Mouse (Mus musculus) CH12.LX (cell line): ENCODE measurements around the gene Ica1. TPM values are rescaled to one million over a fixed set of nuclear protein-coding genes. Genes with fewer than 3 reads are reported as not detected.

ENCODE experiments used
- DNase-seq: peaks from one replicate; pipeline ENCODE4 v3.0.0-alpha.2; 2013; ENCODE audit errors: extremely low read depth
- H3K27ac ChIP-seq: 2 replicates; pipeline ENCODE4 v1.5.1; 2012; ENCODE audit warnings: low read depth, mild to moderate bottlenecking, control low read depth, moderate library complexity; ENCODE audit not compliant: insufficient read depth
- H3K27me3 ChIP-seq: replicated peaks from 2 replicates; pipeline ENCODE3; 2012; ENCODE audit warnings: inconsistent platforms
- H3K36me3 ChIP-seq, 2 experiments: replicated peaks in 1 of 2; 2 replicates each; pipeline versions ENCODE3 to v1.6.1; 2012; ENCODE audit warnings: inconsistent platforms in 1 of 2, low read length in 1 of 2, mild to moderate bottlenecking in 1 of 2, mixed read lengths in 1 of 2, moderate library complexity in 1 of 2; ENCODE audit not compliant: control insufficient read depth in 1 of 2, insufficient read depth in 1 of 2
- H3K4me1 ChIP-seq, 2 experiments: 2 replicates each; pipeline ENCODE4 v1.6.1; 2012; ENCODE audit warnings: inconsistent platforms in 1 of 2, moderate library complexity in 1 of 2; ENCODE audit not compliant: insufficient read depth in 2 of 2, control insufficient read depth in 1 of 2
- H3K4me2 ChIP-seq: 2 replicates; pipeline ENCODE4 v1.6.1; 2012; ENCODE audit warnings: low read depth, mild to moderate bottlenecking, control low read depth; ENCODE audit not compliant: poor library complexity, insufficient read depth, severe bottlenecking
- H3K4me3 ChIP-seq, 3 experiments: fragments of 150-350 bp in 1 of 3; sonication (generic) in 1 of 3; replicated peaks in 1 of 3; 2 replicates each; pipeline versions ENCODE3 to v1.5.1; 2011 to 2012; ENCODE audit warnings: low read depth in 2 of 3, low read length in 2 of 3, mild to moderate bottlenecking in 2 of 3, moderate library complexity in 2 of 3, control low read depth in 1 of 3, improper control_type of control experiment in 1 of 3, inconsistent platforms in 1 of 3, mixed read lengths in 1 of 3; ENCODE audit not compliant: poor library complexity in 1 of 3
- H3K79me2 ChIP-seq: replicated peaks from 2 replicates; pipeline ENCODE4 v1.6.1; 2012; ENCODE audit warnings: mild to moderate bottlenecking, moderate library complexity; ENCODE audit not compliant: control insufficient read depth, poor library complexity, insufficient read depth, severe bottlenecking; ENCODE audit errors: extremely low read depth
- H3K9ac ChIP-seq: 2 replicates; pipeline ENCODE4 v1.6.1; 2012; ENCODE audit warnings: low read depth, mild to moderate bottlenecking, control low read depth, moderate library complexity; ENCODE audit not compliant: insufficient read depth
- H3K9me3 ChIP-seq: replicated peaks from 2 replicates; pipeline ENCODE3; 2012; ENCODE audit warnings: low read length, inconsistent platforms, mixed read lengths
- BHLHE40 ChIP-seq: IDR thresholded peaks from 2 replicates; pipeline ENCODE4 v1.6.1; 2011; ENCODE audit warnings: mild to moderate bottlenecking, low read depth, low read length, improper control_type of control experiment
- CHD2 ChIP-seq: IDR thresholded peaks from 2 replicates; pipeline ENCODE4 v1.6.1; 2011; ENCODE audit warnings: low read length, improper control_type of control experiment
- CTCF ChIP-seq, 2 experiments: IDR thresholded peaks in 1 of 2; conservative IDR thresholded peaks in 1 of 2; 2 replicates each; pipeline ENCODE4 v1.5.1; 2011 to 2012; ENCODE audit warnings: low read depth in 2 of 2, low read length in 2 of 2, improper control_type of control experiment in 1 of 2, inconsistent platforms in 1 of 2, mild to moderate bottlenecking in 1 of 2, moderate library complexity in 1 of 2
- ELF1 ChIP-seq: IDR thresholded peaks from 2 replicates; pipeline ENCODE4 v1.6.1; 2014; ENCODE audit warnings: low read depth, mild to moderate bottlenecking, inconsistent platforms, low read length, improper control_type of control experiment
- EP300 ChIP-seq: IDR thresholded peaks from 2 replicates; pipeline ENCODE4 v1.6.1; 2011; ENCODE audit warnings: low read length, improper control_type of control experiment
- ETS1 ChIP-seq: conservative IDR thresholded peaks from 2 replicates; pipeline ENCODE4 v1.6.1; 2012; ENCODE audit warnings: low read depth, mild to moderate bottlenecking, inconsistent platforms, low read length, improper control_type of control experiment, moderate library complexity
- GABPA ChIP-seq: IDR thresholded peaks from 2 replicates; pipeline ENCODE4 v1.6.1; 2012; ENCODE audit warnings: low read depth, low read length, improper control_type of control experiment, inconsistent platforms; ENCODE audit not compliant: insufficient replicate concordance
- IRF4 ChIP-seq: IDR thresholded peaks from 2 replicates; pipeline ENCODE4 v1.6.1; 2014; ENCODE audit warnings: low read depth, mild to moderate bottlenecking, inconsistent platforms, low read length, improper control_type of control experiment
- JUN ChIP-seq: IDR thresholded peaks from 2 replicates; pipeline ENCODE4 v1.6.1; 2011; ENCODE audit warnings: low read depth, mild to moderate bottlenecking, low read length, improper control_type of control experiment, moderate library complexity; ENCODE audit not compliant: insufficient read depth
- JUND ChIP-seq: conservative IDR thresholded peaks from 2 replicates; pipeline ENCODE4 v1.6.1; 2011; ENCODE audit warnings: low read depth, low read length, improper control_type of control experiment
- KAT2A ChIP-seq: IDR thresholded peaks from 2 replicates; pipeline ENCODE4 v1.6.1; 2012; ENCODE audit warnings: low read length, improper control_type of control experiment, inconsistent platforms; ENCODE audit not compliant: insufficient replicate concordance
- MAFK ChIP-seq: IDR thresholded peaks from 2 replicates; pipeline ENCODE4 v1.6.1; 2011; ENCODE audit warnings: low read length, improper control_type of control experiment; ENCODE audit not compliant: insufficient replicate concordance
- MAZ ChIP-seq: IDR thresholded peaks from 2 replicates; pipeline ENCODE4 v1.6.1; 2012; ENCODE audit warnings: low read depth, mild to moderate bottlenecking, inconsistent platforms, low read length, improper control_type of control experiment, moderate library complexity
- MEF2A ChIP-seq: IDR thresholded peaks from 2 replicates; pipeline ENCODE4 v1.6.1; 2014; ENCODE audit warnings: low read depth, mild to moderate bottlenecking, inconsistent platforms, low read length, improper control_type of control experiment, borderline replicate concordance
- PAX5 ChIP-seq: IDR thresholded peaks from 2 replicates; pipeline ENCODE4 v1.6.1; 2012; ENCODE audit warnings: low read length, inconsistent platforms, mixed read lengths
- POLR2A ChIP-seq: IDR thresholded peaks from 2 replicates; pipeline ENCODE4 v1.6.1; 2011; ENCODE audit warnings: low read depth, mild to moderate bottlenecking, improper control_type of control experiment, low read length
- POLR2AphosphoS2 ChIP-seq: IDR thresholded peaks from 2 replicates; pipeline ENCODE4 v1.6.1; 2011; ENCODE audit warnings: low read depth, low read length, improper control_type of control experiment
- SIN3A ChIP-seq: IDR thresholded peaks from 2 replicates; pipeline ENCODE4 v1.6.1; 2012; ENCODE audit warnings: low read length, improper control_type of control experiment, inconsistent platforms
- TBP ChIP-seq: conservative IDR thresholded peaks from 2 replicates; pipeline ENCODE4 v1.6.1; 2011; ENCODE audit warnings: low read depth, low read length, improper control_type of control experiment
- TCF12 ChIP-seq: IDR thresholded peaks from 2 replicates; pipeline ENCODE4 v1.6.1; 2014; ENCODE audit warnings: low read depth, mild to moderate bottlenecking, inconsistent platforms, low read length, improper control_type of control experiment
- UBTF ChIP-seq: IDR thresholded peaks from 2 replicates; pipeline ENCODE4 v1.6.1; 2012; ENCODE audit warnings: low read depth, mild to moderate bottlenecking, inconsistent platforms, low read length, improper control_type of control experiment, moderate library complexity
- USF1 ChIP-seq: IDR thresholded peaks from 2 replicates; pipeline ENCODE4 v1.6.1; 2014; ENCODE audit warnings: low read depth, mild to moderate bottlenecking, inconsistent platforms, low read length, improper control_type of control experiment
- ZMIZ1 ChIP-seq: IDR thresholded peaks from 2 replicates; pipeline ENCODE4 v1.6.1; 2012; ENCODE audit warnings: low read depth, mild to moderate bottlenecking, inconsistent platforms, low read length, improper control_type of control experiment
- ZNF384 ChIP-seq: IDR thresholded peaks from 2 replicates; pipeline ENCODE4 v1.6.1; 2012; ENCODE audit warnings: low read depth, low read length, improper control_type of control experiment, inconsistent platforms
- dilution Hi-C: fragments of 300-500 bp; cut with MboI; formaldehyde crosslinking; loops from 2 replicates; pipeline ENCODE4 v1.14.3; 2020; ENCODE audit warnings: low sequenced_read_pairs; ENCODE audit not compliant: extremely low pct_unique_long_range_greater_than_20kb, extremely low pct_ligation_motif_present
- in situ Hi-C: fragments of 300-500 bp; cut with MboI; formaldehyde crosslinking; loops from 3 replicates; pipeline ENCODE4 v1.14.3; 2019; ENCODE audit warnings: low sequenced_read_pairs, low pct_ligation_motif_present, low pct_unique_long_range_greater_than_20kb, mixed read lengths
- polyA plus RNA-seq: library from polyadenylated mRNA; unstranded; fragments of >175 nt; gene quantifications from 2 replicates; pipeline ENCODE4 v1.2.1, GENCODE M21; 2012; ENCODE audit warnings: low read depth; ENCODE audit not compliant: insufficient read length
- total RNA-seq, 2 experiments: library from RNA; depleted of rRNA; stranded (reverse); fragments of 300-350 nt in 1 of 2; fragments of >200 nt in 1 of 2; gene quantifications; 2 replicates each; pipeline ENCODE4 v1.2.3; 2012 to 2014

Gene Ica1
- total and polyA plus RNA-seq, 3 experiments: 0.59 TPM; not detected in 2

GRCm38 (mm10) chr6:8744886-8745285, 33.4 kb downstream of the Ica1 start:
- in situ Hi-C loops (loop anchor here (25.0 kb wide), 1 partner anchor 408 kb away; no protein-coding TSS in a partner anchor), dilution Hi-C loops (no loop called here)
- H3K4me1 ChIP-seq: peaks cover 3 to 23% of the 10 kb centered on the region in 2 experiments; a peak in 3 of 4 replicates
- H3K79me2 ChIP-seq: no peaks in the 10 kb centered on the region
- no peak for DNase-seq
- H3K9ac ChIP-seq: no peak overlapping the region
- H3K27ac ChIP-seq: no peak overlapping the region
- no peaks in the 10 kb centered on the region for H3K36me3 ChIP-seq
- no peaks in the 10 kb centered on the region for H3K9me3 ChIP-seq
- H3K4me2 ChIP-seq: no peak overlapping the region
- no peaks in the 10 kb centered on the region for H3K27me3 ChIP-seq
- H3K4me3 ChIP-seq: no peak overlapping the region
- TF ChIP-seq TBP (no peak), PAX5 (no peak), MAFK (no peak), TCF12 (no peak), ZMIZ1 (no peak), ELF1 (no peak), BHLHE40 (no peak), CTCF (conservative IDR thresholded peaks at IDR 0.05 in 1 of 2, IDR thresholded peaks at IDR 0.05 in 1 of 2; ENCODE audit: low read depth in 2 of 2, low read length in 2 of 2) (no peak), ETS1 (no peak), EP300 (no peak), MEF2A (no peak), JUND (no peak), UBTF (no peak), POLR2AphosphoS2 (no peak), POLR2A (no peak), JUN (no peak), MAZ (no peak)

GRCm38 (mm10) chr6:8744273-8744785, 34.0 kb downstream of the Ica1 start:
- TF ChIP-seq CHD2 (no peak), EP300 (0 out of 2 replicates have a peak, but pooled peaks have one; percentile 29), KAT2A (no peak), ZNF384 (0 out of 2 replicates have a peak, but pooled peaks have one; percentile 15), IRF4 (no peak), GABPA (no peak), USF1 (no peak), MAFK (no peak), SIN3A (no peak), ZMIZ1 (no peak), PAX5 (no peak)
- no peak for DNase-seq
- H3K4me1 ChIP-seq: peaks cover 3 to 26% of the 10 kb centered on the region in 2 experiments; a peak in 3 of 4 replicates
- no peak overlapping the region for H3K27ac ChIP-seq
- dilution Hi-C loops (no loop called here), in situ Hi-C loops (loop anchor here (25.0 kb wide), 1 partner anchor 407 kb away; no protein-coding TSS in a partner anchor)
- no peaks in the 10 kb centered on the region for H3K79me2 ChIP-seq
- no peak overlapping the region; the same call in 1 of the 2 replicates for H3K4me2 ChIP-seq
- H3K4me3 ChIP-seq: no peak overlapping the region
- H3K36me3 ChIP-seq: no peaks in the 10 kb centered on the region
- no peak overlapping the region for H3K9ac ChIP-seq
- H3K27me3 ChIP-seq: no peaks in the 10 kb centered on the region
- no peaks in the 10 kb centered on the region for H3K9me3 ChIP-seq
